Mouse (Mus musculus) liver, embryonic 14 days (tissue): ENCODE results near the gene Mia. TPM values are rescaled to one million over a fixed set of nuclear protein-coding genes. Genes with fewer than 3 reads are reported as not detected.

Experiments
- polyA plus RNA-seq: library from polyadenylated mRNA; depleted of rRNA; stranded (reverse); fragments of >200 nt; gene quantifications from 2 replicates; pipeline ENCODE4 v1.2.3, GENCODE M21; 2012; rRNA removed

Gene Mia
- polyA plus RNA-seq = 0.12 and 0.54 TPM in 2 replicates

GRCm38 (mm10) chr7:27180837-27181695, at the start of gene Mia, which contains the start of gene Gm21983:
TSS of gene Mia (minus strand) at chr7:27181157.
TSS of gene Gm21983 (minus strand) at chr7:27181086.

GRCm38 (mm10) chr7:27228281-27228821, 47.4 kb upstream of the Mia start, which contains the start of gene Itpkc:
TSS of gene Itpkc (minus strand) at chr7:27228661.

GRCm38 (mm10) chr7:27195681-27196611, 15.0 kb upstream of the Mia start, which contains the start of the genes BC024978 and Snrpa:
TSS of gene BC024978 (plus strand) at chr7:27195781.
TSS of gene Snrpa (minus strand) at chr7:27196271.

DNA sequence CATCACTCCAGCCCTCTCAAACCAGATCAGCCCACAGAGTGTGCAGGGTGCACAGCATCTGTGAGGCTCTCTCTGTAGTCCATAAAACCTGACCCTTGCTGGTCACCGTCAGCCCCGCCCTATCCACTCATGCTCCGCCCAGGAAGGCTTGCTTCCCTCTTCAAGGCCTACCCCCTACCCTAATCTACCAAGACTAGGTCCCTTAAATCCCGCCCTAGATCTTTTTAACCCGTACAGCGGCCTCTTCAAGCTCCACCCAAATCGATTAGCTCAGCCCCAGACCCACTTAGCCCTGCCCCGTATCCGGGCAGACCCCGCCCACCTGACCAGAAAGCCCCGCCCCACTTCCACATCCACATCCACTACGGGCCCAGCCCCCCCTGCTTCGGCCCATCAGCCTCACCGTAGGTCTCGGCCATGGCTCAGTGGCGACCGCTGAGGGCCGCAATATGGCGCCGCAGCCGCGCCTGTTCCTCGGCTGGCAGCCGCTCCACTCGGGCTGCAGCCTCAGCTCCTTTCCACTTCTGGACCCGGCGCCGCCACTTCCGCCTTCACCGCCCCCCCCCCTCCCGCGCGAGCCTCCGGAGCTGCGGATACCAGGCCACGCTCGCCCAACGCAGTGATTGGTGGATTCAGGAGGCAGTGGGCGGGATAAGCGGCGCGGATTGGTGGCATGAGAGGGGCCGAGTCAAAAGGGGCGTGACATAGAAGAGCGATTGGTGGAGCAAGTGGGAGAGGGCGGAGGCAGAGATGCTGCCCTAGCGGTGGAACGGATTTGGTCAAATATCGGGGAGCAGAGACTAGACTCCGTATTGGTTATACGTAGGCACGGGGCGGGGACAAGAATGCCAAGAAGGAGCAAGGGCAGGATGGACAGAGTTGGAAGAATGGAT, 2.4 kb downstream of the Mia start, which contains the start of gene Rab4b:
TSS of gene Rab4b (minus strand) at position 573 of the 893 bp plus-strand sequence.

DNA sequence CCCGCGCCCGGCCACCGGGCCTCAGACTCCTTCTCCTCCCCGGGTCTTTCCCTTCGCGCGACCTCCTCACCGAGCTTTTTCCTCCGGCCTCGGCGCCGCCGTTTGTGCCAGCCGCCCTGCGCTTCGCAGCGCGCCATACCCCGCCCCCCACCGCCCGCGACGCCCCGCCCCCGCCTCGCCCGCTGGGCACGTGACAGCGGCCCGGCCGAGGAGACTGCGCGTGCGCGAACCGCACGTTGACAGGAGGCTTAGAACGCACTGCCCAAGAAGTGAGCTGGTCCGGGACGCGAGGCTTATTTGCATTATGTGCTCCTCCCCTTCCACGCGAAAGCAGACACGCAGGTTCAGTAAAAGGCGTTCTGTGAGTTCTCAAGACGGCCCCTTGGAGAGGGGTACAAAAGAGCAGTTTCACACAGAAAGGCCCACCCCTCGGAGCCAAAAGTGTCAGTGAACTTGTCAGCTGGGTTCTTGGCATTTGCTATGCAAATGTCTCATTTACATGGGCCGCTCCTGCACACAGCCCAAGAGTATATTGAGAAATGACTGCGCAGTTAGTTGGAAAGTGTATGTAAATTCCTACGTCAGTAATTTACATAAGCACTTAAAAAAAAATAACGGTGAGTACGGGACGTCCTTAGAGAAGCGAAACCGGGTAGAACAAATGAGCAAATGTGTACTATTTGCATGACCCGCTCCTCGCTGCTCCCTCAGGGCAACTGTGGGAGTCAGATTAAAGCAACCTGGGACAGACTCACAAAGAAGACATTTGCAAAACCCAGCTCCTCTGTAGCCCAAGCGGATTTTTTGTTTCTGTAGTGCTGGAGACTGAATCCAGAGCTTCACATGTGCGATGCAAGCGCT, 14.1 kb downstream of the Mia start, which contains the start of gene Egln2:
TSS of gene Egln2 (minus strand) at position 189 of the 861 bp plus-strand sequence.

DNA sequence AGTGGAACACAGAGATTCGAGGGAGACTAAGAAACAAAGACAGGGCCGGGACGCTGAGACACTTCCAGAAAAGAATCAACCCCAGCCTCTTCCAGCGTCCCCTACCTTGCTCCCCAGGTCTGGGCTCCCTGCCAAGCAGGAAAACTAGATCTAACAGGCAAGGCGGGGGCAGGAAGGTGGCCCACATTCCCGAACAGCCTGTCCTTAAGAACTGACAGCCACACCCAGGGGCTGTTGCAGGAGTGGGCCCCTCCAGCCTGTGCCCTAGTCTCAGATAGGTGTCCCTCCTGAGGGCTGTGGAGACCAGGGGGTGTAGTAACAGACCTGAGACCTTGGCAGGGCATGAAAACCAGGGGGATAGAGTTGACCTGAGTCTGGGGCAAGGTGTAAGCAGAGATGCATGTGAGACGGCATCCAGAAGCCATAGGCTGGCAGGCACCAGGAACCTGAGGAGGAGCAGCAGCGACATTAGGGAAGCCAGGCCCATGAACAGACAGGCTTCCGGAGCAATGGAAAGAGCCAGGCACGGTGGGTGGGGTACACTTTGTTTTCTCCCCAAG, 27.7 kb downstream of the Mia start, which contains the start of gene Cyp2t4:
TSS of gene Cyp2t4 (plus strand) at position 510 of the 560 bp plus-strand sequence.

Other genes with a start within 250 kb of the Mia start
- 0.40 and 0.50 TPM in 2 replicates for gene Cyp2a22, start 241.8 kb downstream of the Mia start, polyA plus RNA-seq
- gene Cyp2a12, start 152.1 kb downstream of the Mia start, polyA plus RNA-seq = 1.6 and 2.0 TPM in 2 replicates
- gene Cyp2f2, start 61.2 kb downstream of the Mia start, polyA plus RNA-seq = 0.06 and 0.10 TPM in 2 replicates
- gene Cyp2t4, start 27.4 kb downstream of the Mia start, polyA plus RNA-seq = not detected in 2 replicates
- 20.7 and 22.5 TPM in 2 replicates for gene Egln2, start 14.4 kb downstream of the Mia start, polyA plus RNA-seq
- gene Rab4b, start 2.3 kb downstream of the Mia start, polyA plus RNA-seq = 14.7 and 15.5 TPM in 2 replicates
- gene Gm21983, start 71 bp downstream of the Mia start, polyA plus RNA-seq = 0.08 TPM in 1 of 2 replicates, not detected in the other
- gene BC024978, start 14.6 kb upstream of the Mia start, polyA plus RNA-seq = 1.6 and 2.1 TPM in 2 replicates
- gene Snrpa, start 15.1 kb upstream of the Mia start, polyA plus RNA-seq = 95.8 and 103 TPM in 2 replicates
- gene Itpkc, start 47.5 kb upstream of the Mia start, polyA plus RNA-seq = 1.8 and 2.1 TPM in 2 replicates
- 8.3 and 9.1 TPM in 2 replicates for gene Coq8b, start 51.9 kb upstream of the Mia start, polyA plus RNA-seq
- 1.4 and 2.1 TPM in 2 replicates for gene Numbl, start 77.3 kb upstream of the Mia start, polyA plus RNA-seq
- 4.1 and 4.5 TPM in 2 replicates for gene Ltbp4, start 156.5 kb upstream of the Mia start, polyA plus RNA-seq
- 16.5 and 19.7 TPM in 2 replicates for gene Shkbp1, start 174.9 kb upstream of the Mia start, polyA plus RNA-seq
- gene Gm20479, start 176.3 kb upstream of the Mia start, polyA plus RNA-seq = 0.16 TPM in 1 of 2 replicates, not detected in the other